Mouse (Mus musculus) urinary bladder, postnatal 14 days (tissue): ENCODE results near the gene Slc38a4.
A peak's percentile ranks its signal among the peaks of the same experiment; 100 is the strongest.

Source experiments
- DNase-seq: peaks from one replicate; pipeline ENCODE4 v3.0.0; 2021; ENCODE audit warnings: low spot score

Slc38a4 gene

DNA sequence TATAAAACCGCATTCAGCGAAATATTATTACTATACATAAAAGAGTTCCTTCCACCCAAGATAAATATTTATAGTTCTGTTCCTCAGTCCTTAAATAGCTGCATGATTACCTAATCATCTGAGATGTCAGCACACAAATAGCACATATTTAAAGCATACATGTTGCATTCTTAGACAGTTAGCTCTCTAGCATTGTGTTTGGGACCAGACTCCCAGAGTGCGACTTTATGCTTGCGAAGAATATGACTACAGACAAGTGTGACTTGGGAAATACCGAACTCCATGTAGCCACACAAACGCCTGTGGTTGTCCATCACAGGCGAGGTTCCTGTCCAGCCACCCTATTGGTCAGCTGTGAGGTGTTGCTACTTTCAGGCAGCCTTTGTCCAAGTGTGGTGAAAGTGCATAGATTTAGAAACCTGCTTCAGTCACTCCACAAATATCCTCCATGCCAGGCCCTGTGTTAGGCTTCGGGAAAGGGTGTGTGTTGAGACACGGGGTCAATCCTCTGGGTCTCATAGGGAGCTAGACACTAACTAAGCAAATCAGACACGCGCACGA lies 40.6 kb downstream of the Slc38a4 start:
- no peak for DNase-seq

- no peak for DNase-seq
These were observed 44.0 kb downstream of the Slc38a4 start for GRCm38 (mm10) chr15:97011599-97012372.

- no peak for DNase-seq
These were observed 46.5 kb downstream of the Slc38a4 start for GRCm38 (mm10) chr15:97009271-97009670.

DNA sequence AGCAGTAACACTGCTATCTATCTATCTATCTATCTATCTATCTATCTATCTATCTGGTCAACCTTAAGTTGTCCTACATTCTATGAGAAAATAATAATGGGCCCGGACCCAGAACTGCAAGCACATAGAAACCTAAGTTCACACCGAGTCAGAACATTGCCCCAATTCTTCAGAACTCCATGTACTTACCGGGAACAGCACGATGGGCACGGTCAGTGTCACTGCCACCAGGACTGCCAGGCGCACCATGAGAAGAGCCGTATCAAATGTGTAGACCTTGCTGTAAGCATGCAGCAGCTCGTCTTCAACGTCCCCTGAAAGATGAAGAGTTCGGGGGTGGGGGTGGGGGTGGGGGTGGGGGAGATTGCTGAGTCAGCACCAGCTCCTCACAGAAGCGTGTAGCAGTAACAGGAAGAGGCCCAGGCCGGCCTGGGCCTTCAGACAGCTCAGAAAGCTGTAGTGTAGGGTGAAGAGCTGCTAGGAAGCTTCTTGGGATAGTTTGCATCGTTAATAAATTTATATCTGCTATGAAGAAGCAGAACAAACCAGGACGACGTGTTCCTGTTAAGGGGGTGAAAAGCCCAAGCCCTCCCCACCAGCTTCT lies 50.0 kb downstream of the Slc38a4 start:
- DNase-seq = no peak

DNA sequence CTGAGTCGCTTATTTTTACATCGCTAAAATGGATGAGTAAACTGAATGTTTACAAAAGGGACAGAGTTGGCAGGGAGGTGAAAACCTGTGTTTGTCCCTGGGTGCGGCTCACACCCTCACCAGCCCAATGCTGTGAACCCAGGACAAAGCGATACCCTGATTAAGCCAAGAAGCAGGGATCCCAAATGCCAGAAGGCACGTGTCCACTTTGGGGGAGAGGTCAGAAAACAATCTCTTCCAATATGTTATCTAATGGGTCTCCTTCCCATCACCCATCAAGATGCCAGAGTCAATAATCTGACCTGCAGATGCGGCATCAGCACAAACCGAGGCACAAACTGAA lies 51.3 kb downstream of the Slc38a4 start:
- no peak for DNase-seq

GRCm38 (mm10) chr15:97003851-97004524 lies 51.8 kb downstream of the Slc38a4 start:
- peak; percentile 11 for DNase-seq

- DNase-seq = no peak
These were observed 52.6 kb downstream of the Slc38a4 start for GRCm38 (mm10) chr15:97003186-97003585.

DNA sequence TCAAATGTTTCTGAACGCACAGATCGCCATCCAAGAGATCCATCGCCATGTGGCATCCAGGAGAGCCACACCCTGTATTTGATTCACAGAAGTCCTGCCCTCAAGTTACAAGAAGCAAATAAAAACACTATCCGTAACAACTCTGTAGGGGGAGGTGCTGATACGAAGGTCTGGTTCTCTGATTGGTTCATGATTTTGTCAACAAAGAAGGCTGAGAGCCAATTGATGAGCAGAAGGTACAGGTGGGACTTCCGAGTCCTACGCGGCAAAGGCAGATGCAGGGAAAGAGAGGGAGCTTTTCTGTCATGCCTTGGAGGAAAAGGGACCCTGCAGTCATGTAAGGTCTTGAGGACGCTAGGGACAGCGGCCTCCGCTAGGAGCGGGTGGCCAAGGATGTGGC lies 53.0 kb downstream of the Slc38a4 start:
- DNase-seq = no peak

DNA sequence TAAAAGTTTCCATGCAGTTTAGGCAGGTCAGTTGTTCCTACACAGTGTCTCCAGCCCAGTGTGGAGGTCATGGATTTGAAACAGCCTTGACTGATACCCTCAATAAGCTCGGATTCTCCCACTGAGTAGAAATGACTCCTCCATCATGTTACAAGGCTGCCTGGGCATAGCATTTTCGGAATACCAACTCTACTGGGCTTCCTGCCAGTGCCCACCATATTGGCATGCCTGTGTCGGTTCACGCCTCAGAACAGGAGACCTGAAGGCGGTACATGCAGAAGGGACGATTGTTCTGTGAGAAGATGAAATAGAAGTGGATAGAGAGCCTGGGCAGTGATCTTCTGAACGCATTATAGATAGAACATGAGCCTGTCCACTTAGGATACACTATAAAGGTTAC lies 53.9 kb downstream of the Slc38a4 start:
- no peak for DNase-seq

DNA sequence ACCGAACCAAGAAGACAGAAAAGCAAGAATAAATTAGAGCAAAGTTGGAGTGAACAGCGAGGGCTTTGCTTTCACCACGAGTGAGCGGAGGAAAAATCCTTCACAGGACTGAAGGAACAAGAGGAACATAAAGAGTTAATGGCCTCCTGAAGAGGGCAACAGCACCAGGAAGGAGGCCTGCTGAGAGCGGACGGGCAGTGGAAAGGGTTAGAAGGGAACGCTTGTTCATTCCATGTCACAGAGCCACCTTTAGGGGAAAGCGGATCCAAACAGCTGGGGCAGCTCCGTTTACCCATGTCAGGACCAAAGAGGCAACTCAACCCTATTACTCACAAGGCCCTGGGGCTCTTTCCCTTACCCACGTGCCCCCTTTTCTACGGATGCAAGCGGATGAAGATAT lies 54.3 kb downstream of the Slc38a4 start:
- no peak for DNase-seq

GRCm38 (mm10) chr15:97000319-97001251 lies 55.2 kb downstream of the Slc38a4 start:
- no peak for DNase-seq

DNA sequence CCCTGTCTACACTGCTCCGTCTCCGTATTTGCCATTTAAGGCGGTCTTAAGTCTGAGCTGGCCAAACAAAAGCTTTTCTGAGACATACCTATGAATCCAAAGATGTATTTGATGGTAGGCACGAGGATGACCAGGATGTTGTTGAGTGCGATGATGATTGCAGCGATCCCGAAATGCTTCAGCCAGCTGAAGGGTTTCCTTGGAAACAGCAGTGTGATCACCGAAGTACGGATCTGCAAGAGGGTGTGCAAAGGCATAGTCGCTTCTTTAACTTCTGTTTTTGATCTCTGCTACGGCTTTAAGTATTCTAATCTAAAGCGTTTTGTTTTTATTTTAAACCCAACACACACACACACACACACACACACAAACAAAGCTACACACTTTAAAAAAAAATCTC lies 56.4 kb downstream of the Slc38a4 start:
- DNase-seq = no peak

DNA sequence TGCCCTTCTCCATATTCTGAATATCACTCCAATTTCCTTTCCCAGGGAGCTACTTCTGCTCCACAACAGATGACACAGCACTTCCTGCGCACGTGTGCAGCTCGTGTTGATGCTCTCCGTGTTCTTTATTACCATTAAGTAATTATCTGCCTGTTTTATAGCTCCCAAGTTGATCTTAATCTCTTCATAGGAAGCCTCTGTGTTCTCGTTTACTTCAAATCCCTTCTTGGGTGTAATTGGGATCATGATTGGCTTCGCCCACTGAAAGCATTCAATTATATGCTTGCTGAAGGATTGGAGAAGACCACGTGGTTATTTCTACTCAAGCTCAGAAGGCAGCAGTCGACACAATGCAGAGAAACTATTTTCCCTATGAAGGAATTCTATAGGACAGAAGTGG lies 70.1 kb downstream of the Slc38a4 start:
- no peak for DNase-seq

GRCm38 (mm10) chr15:96983581-96984330 lies 72.0 kb downstream of the Slc38a4 start:
- no peak for DNase-seq

DNA sequence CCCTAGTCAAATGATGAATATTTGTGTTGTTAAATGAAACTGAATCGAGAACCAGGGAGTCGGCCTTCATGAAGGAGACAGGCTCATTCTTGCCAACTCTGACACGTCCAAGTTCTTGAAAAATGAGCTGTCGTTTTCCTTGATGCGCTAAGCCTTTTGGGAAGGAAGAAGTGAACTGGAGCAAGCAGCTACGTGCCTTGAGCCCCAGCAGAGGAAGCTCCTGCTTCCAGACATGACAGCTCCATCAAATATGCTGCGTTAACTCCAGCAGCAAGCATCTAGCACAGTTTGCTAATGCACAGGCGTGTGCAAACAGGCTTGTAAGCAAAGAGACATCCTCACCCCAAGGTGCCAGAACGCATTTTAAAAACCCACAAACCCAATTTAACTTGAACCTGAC lies 80.6 kb downstream of the Slc38a4 start:
- no peak for DNase-seq

GRCm38 (mm10) chr15:96974131-96974530 lies 81.6 kb downstream of the Slc38a4 start:
- DNase-seq = no peak

- no peak for DNase-seq
These were observed 82.4 kb downstream of the Slc38a4 start for GRCm38 (mm10) chr15:96973370-96973769.

DNA sequence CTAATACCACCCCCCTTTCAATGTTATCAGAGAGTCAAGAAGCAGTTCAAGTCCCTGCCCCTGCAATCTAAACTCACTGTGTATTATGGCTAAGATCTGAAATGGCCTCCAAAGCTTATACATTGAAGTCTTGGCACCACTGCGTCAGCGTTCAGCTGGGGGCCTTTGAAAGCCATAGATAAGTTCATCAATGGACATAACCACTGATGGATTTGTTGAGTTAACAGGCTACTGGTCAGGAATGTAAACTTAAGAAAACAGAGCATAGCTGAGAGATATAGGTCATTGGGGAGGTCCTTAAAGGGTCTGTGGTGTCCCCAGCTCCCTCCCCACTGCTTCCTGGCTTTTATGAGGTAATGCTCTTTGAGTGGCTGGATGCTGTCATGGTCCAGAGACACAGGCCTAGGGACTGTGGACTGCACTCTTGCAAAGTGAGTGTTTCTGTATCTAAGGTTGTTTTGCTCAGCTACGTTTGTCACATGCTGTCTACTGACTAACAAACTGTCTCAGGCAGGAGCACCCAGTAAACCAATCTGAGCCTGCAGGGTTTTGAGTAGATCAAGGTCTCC lies 83.0 kb downstream of the Slc38a4 start:
- DNase-seq = no peak

DNA sequence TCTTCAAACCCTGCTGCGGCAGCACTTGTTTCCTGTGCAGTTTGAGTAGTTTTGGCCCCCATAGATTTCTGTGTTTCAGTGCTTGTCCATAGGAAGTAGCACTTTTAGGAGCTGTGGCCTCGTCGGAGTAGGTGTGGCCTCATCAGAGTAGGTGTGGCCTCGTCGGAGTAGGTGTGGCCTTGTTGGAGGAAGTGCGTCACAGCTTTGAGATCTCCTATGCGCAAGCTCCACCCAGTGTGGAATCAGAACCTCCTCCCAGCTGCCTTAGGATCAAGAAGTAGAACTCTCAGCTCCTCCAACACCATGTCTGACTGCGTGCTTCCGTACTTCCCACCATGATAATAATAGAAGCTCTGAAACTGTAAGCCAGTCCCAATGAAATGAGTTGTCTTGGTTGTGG lies 83.8 kb downstream of the Slc38a4 start:
- no peak for DNase-seq

DNA sequence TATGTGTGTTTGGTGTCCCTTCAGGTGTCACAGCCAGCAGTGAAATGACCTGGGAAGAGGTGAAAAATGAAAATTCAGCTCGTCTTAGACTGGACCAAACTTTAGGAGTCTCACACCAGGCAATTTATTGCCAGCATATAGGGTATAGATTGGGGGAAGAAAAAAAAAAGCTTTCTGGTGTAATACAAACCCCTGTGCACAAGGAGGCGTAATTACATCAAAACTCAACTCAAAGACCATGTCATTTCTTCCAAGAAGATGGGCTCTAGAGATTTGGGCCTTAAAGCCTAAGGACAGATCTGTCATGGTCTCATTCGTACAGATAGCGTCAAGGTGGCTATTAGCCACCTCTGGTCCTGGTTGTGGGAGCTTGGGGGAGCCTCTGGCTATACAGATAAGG lies 86.0 kb downstream of the Slc38a4 start:
- DNase-seq = no peak

- DNase-seq = no peak
These were observed 87.0 kb downstream of the Slc38a4 start for GRCm38 (mm10) chr15:96968741-96969140.
